Mouse (Mus musculus) gonadal fat pad, adult 2 months (tissue): ENCODE results near the gene Gm21834. TPM values are rescaled to one million over a fixed set of nuclear protein-coding genes. Genes with fewer than 3 reads are reported as not detected.

Source experiments
- DNase-seq: peaks from one replicate; pipeline ENCODE4 v3.0.0-alpha.2; 2012; ENCODE audit warnings: low read depth
- polyA plus RNA-seq: library from polyadenylated mRNA; depleted of rRNA; stranded (reverse); fragments of >200 nt; gene quantifications from 2 replicates; pipeline ENCODE4 v1.2.3, GENCODE M21; 2012; rRNA removed

Gene Gm21834
- polyA plus RNA-seq: not detected in 2 replicates

DNA sequence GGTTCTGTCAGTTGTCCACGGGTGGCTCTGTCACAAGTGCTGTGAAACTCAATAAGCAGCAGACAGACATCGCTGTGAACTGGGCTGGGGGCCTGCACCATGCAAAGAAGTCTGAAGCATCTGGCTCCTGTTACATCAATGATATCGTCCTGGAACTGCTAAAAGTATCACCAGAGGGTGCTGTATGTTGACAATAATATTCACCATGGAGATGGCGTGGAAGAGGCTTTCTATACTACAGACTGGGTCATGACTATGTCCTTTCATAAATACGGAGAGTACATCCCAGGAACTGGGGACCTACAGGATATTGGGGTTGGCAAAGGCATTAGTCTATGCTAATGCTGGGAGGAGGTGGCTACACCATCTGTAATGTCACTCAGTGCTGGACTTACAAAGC is at the start of gene Gm21834:
Gene Gm21834 (minus strand): TSS at position 101 of the 400 bp plus-strand sequence.
- DNase-seq: no peak

DNA sequence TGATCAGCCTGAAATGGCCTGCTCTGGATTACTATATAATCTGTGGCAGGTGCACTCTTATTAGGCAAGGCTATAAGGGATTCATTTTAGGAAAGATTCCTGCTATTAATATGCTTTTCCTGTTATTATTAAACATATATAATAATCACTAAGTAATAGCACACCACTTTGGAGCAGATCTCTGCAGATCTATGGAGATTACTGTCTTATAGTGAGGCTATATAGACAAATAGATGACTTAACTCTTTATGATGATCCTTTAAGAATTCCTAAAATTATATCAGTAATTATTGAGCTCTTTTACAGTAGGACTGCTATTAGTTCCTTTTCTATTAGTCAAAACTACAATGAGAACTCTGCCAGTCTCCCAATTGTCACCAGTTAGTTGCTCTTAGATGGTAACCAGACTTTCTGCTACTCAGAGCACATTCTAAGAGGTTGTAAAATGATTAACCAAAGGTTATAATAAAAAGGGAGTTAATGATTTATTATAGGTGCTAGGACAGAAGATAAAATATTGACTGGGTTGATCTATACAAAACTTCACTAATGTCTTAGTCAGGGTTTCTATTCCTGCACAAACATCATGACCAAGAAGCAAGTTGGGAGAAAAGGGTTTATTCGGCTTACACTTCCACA is 46.3 kb upstream of the Gm21834 start:
- no peak for DNase-seq

DNA sequence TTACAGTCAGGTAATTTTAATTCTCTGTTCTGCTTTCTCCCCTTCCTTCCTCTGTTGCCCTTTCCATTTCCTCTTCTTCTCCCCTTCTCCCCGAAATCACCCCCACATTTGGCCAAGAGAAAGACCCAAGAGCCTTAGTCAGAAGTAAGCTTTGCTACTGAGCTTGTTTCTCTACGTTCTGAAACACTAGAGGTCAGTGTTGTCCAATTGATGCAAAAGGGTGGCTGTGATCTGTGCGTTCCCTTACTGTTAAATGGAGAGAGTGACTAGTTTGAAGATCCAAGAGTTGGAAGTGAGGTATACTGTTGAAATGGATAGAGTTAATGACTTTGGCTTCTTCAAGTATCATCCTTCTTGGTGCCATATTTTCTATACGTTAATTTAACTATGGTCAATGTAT is 28.9 kb upstream of the Gm21834 start:
- no peak for DNase-seq

GRCm38 (mm10) chr17:57768622-57769610 is 26.9 kb upstream of the Gm21834 start, which contains the start of gene Cntnap5c:
Gene Cntnap5c, plus strand, starts transcription at chr17:57769570.
- DNase-seq: no peak

DNA sequence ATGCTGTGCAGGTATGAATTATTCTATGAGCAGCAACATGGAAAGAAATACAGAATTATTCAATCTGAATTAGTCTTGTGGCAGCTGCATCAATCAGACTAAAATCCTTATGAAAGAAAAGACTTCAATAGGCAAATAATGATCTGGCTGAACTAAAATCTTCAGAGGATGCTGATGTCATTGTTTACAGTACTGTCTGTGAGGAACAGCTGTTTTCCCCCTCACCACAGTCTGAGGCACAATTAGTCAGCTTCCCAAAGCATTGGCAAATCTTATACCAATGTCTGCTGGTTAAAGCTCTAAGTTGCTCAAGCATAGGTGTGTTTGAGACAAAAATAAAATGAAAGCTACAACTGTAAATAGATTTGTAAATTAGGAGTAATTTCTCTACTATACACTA is 25.3 kb upstream of the Gm21834 start:
- DNase-seq: no peak

- no peak for DNase-seq
Observed at GRCm38 (mm10) chr17:57758033-57758432, 16.0 kb upstream of the Gm21834 start.

DNA sequence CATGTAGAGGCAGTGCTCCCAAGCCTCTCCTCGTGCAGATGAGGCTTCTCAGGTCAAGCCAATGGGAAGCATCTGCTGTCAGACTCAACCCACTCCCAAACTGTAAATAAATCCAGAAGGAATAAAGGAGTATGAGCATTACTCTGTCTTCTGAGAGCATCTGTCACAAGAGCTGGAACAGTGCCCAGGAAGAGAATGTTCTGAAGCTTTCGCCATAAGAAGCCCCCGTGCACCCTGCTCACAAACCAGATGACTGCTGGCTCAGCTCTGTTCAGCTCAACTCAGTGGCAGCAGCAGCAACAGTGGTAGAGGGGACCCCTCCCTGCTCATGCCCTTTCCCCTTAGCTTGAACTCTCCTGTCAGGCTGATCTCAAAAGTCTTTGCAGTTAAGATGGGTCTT is 47.2 kb downstream of the Gm21834 start:
- DNase-seq: no peak

Other genes starting within 250 kb of the Gm21834 start
- not detected in 2 replicates for gene Vmn2r120, start 196.7 kb downstream of the Gm21834 start, polyA plus RNA-seq
- gene Cntnap5c, start 27.4 kb upstream of the Gm21834 start, polyA plus RNA-seq: not detected in 2 replicates